Mouse (Mus musculus): ENCODE measurements around the gene Nostrin. TPM values are rescaled to one million over a fixed set of nuclear protein-coding genes. Genes with fewer than 3 reads are reported as not detected.
A peak's percentile ranks its signal among the peaks of the same experiment; 100 is the strongest.

The Nostrin gene
- polyA plus RNA-seq, 1 experiment from 2014 or later = 0.68 TPM

DNA sequence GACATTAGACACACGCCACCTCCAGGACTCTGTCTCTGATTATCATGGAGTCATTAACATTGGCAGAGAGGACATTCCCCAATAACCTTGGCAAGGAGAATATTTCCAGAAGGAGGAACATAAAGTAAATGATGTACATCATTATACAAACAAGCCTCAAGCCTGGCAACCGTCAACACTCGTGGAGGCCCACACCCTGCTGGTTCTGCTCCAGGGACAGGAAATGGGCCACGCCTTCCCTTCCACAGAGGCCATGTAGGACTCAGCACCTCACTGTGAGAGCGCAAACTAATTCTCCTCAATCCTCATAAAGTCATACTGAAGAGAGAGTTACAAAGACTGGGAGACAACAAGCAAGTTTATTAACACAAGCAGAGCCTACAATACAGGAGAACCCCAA lies 58.0 kb downstream of the Nostrin start:
- ATAC-seq (ENCODE audit: low FRiP score) (no peak), DNase-seq (ENCODE audit: low spot score) (no peak)
- WGBS = 92% methylated on average over 5 of the region's 5 CpGs
- Histone ChIP-seq H3K36me3 (ENCODE audit: control insufficient read depth, insufficient read depth, low read length) (0 out of 2 replicates have a peak, but pooled peaks cover 4% of the 10 kb centered on the region), H3K9ac (ENCODE audit: low read depth, low read length) (no peak overlapping the region), H3K4me3 (ENCODE audit: low read depth, low read length) (no peak overlapping the region), H3K27me3 (ENCODE audit: control insufficient read depth, insufficient read depth, low read length) (no peaks in the 10 kb centered on the region), H3K9me3 (ENCODE audit: control insufficient read depth, low read length) (no peaks in the 10 kb centered on the region), H3K4me1 (replicated peaks; ENCODE audit: control insufficient read depth, insufficient read depth, low read length) (no peaks in the 10 kb centered on the region), H3K4me2 (replicated peaks; ENCODE audit: low read depth, low read length) (no peak overlapping the region), H3K27ac (ENCODE audit: low read depth, low read length) (no peak overlapping the region)

GRCm38 (mm10) chr2:69205185-69205584 lies 69.6 kb downstream of the Nostrin start:
- H3K4me2 ChIP-seq (replicated peaks; ENCODE audit: low read depth, low read length) = peak overlapping the region; percentile 76
- no peak overlapping the region for H3K27ac ChIP-seq (ENCODE audit: low read depth, low read length)
- H3K4me1 ChIP-seq (replicated peaks; ENCODE audit: control insufficient read depth, insufficient read depth, low read length) = peaks cover 3% of the 10 kb centered on the region; the same call in 1 of the 2 replicates
- no peaks in the 10 kb centered on the region for H3K9me3 ChIP-seq (ENCODE audit: control insufficient read depth, low read length)
- DNase-seq (ENCODE audit: low spot score) (no peak), ATAC-seq (ENCODE audit: low FRiP score) (no peak)
- 22% methylated on average over 6 of the region's 6 CpGs for WGBS
- peak overlapping the region; percentile 77 for H3K9ac ChIP-seq (ENCODE audit: low read depth, low read length)
- H3K36me3 ChIP-seq (ENCODE audit: control insufficient read depth, insufficient read depth, low read length) = no peaks in the 10 kb centered on the region
- H3K27me3 ChIP-seq (ENCODE audit: control insufficient read depth, insufficient read depth, low read length) = no peaks in the 10 kb centered on the region
- peak overlapping the region; percentile 86 for H3K4me3 ChIP-seq (ENCODE audit: low read depth, low read length)

DNA sequence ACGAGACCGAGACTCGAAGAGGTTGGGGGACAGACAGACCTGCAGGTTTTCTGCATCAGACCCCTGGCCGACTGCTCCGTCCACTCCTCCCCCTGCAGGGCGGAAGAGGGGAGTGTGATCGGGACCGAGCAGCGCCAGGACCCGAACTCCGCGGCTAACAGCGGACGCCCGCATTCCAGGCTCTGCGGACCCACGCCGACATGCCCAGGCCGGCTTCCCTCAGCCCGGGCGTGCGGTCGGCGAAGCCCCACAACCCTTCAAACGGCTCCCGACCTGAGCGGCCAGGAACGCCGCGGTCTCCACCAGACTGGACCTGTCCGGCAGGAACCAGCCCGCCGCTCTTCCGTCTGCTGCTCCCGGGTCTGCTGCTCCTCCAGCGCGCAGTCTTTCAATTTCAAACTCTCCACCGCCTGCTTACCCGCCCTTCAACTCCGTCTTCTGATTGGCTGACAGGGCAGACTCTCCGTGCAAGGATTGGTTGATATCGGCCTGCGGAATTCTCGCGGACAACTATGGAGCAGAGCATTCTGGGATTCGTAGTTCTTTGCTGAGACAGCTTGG lies 70.3 kb downstream of the Nostrin start, which contains the start of gene Spc25:
Spc25 (minus strand) TSS at position 404 of the 561 bp plus-strand sequence.
- peak; percentile 91 for DNase-seq (ENCODE audit: low spot score)
- H3K27ac ChIP-seq (ENCODE audit: low read depth, low read length) = 0 out of 2 replicates have a peak within 1 kb of the TSS, but pooled peaks have one; percentile 62
- H3K4me1 ChIP-seq (replicated peaks; ENCODE audit: control insufficient read depth, insufficient read depth, low read length) = peaks cover 3% of the 10 kb centered on the region; the same call in 1 of the 2 replicates
- WGBS = under 1% methylated on average over 46 of the region's 46 CpGs
- peak within 1 kb of the TSS; percentile 77 for H3K9ac ChIP-seq (ENCODE audit: low read depth, low read length)
- peak within 1 kb of the TSS; percentile 86 for H3K4me3 ChIP-seq (ENCODE audit: low read depth, low read length)
- H3K27me3 ChIP-seq (ENCODE audit: control insufficient read depth, insufficient read depth, low read length) = no peaks in the 10 kb centered on the region
- peak; percentile 99 for ATAC-seq (ENCODE audit: low FRiP score)
- H3K9me3 ChIP-seq (ENCODE audit: control insufficient read depth, low read length) = no peaks in the 10 kb centered on the region
- H3K4me2 ChIP-seq (replicated peaks; ENCODE audit: low read depth, low read length) = peak within 1 kb of the TSS; percentile 76
- no peaks in the 10 kb centered on the region for H3K36me3 ChIP-seq (ENCODE audit: control insufficient read depth, insufficient read depth, low read length)

- ATAC-seq (ENCODE audit: low FRiP score) = 0 out of 2 replicates have a peak, but pooled peaks have one; percentile 23
- Histone ChIP-seq H3K4me3 (ENCODE audit: low read depth, low read length) (no peak overlapping the region), H3K9me3 (ENCODE audit: control insufficient read depth, low read length) (no peaks in the 10 kb centered on the region), H3K36me3 (ENCODE audit: control insufficient read depth, insufficient read depth, low read length) (no peaks in the 10 kb centered on the region), H3K27ac (ENCODE audit: low read depth, low read length) (no peak overlapping the region), H3K9ac (ENCODE audit: low read depth, low read length) (no peak overlapping the region), H3K4me1 (replicated peaks; ENCODE audit: control insufficient read depth, insufficient read depth, low read length) (peaks cover 3% of the 10 kb centered on the region; the same call in 1 of the 2 replicates), H3K27me3 (ENCODE audit: control insufficient read depth, insufficient read depth, low read length) (no peaks in the 10 kb centered on the region), H3K4me2 (replicated peaks; ENCODE audit: low read depth, low read length) (no peak overlapping the region)
- DNase-seq (ENCODE audit: low spot score) = peak; percentile 21
- WGBS = 29% methylated on average over 7 of the region's 7 CpGs
Observed at GRCm38 (mm10) chr2:69206523-69206922, 70.9 kb downstream of the Nostrin start.

DNA sequence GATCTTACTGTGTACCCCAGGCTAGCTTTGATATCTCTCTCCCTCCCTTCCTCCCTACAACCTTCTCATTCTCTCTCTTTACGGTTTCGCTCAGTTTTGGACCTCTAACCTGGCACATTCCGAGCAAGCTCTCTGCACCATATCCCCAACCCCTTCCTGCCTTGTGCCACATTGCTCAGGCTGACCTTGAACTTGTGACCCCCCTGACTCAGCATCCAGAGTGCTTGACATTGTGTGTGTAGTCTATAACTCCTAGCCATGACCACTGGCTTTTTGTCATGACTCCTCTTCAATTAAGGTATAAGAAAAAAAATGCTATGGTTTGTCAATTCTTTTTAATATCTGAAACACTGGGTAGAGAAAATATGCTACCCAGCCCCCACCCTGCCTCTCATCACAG lies 74.1 kb downstream of the Nostrin start:
- Histone ChIP-seq H3K4me2 (replicated peaks; ENCODE audit: low read depth, low read length) (no peak overlapping the region), H3K27ac (ENCODE audit: low read depth, low read length) (no peak overlapping the region), H3K9me3 (ENCODE audit: control insufficient read depth, low read length) (no peaks in the 10 kb centered on the region), H3K36me3 (ENCODE audit: control insufficient read depth, insufficient read depth, low read length) (no peaks in the 10 kb centered on the region), H3K4me1 (replicated peaks; ENCODE audit: control insufficient read depth, insufficient read depth, low read length) (peaks cover 3% of the 10 kb centered on the region; the same call in 1 of the 2 replicates), H3K27me3 (ENCODE audit: control insufficient read depth, insufficient read depth, low read length) (no peaks in the 10 kb centered on the region), H3K9ac (ENCODE audit: low read depth, low read length) (no peak overlapping the region), H3K4me3 (ENCODE audit: low read depth, low read length) (no peak overlapping the region)
- no peak for DNase-seq (ENCODE audit: low spot score)
- WGBS = 88% methylated on average over 3 of the region's 3 CpGs
- no peak for ATAC-seq (ENCODE audit: low FRiP score)

DNA sequence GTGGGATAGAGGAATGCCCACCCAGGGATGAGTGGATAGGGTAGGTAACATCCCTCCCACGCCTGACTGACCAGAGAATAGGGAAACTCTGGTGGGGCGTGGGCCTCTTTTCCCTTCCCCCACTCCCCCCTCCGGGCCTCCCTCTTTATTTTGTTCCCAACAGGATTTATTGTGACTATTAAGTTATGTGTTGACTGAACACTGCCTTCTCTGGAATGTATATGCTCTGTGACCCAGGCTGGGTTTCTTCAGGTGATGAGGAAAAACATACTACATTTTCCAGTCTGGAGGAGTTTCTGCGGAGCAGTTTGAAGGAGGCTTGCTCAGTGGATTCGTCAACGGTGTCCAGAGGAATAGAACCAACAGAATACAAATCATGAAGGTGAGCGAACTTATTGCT lies 75.2 kb downstream of the Nostrin start, which contains the start of gene G6pc2:
G6pc2 (plus strand) TSS at position 301 of the 400 bp plus-strand sequence.
- Histone ChIP-seq H3K4me1 (replicated peaks; ENCODE audit: control insufficient read depth, insufficient read depth, low read length) (no peaks in the 10 kb centered on the region), H3K9ac (ENCODE audit: low read depth, low read length) (no peak within 1 kb of the TSS), H3K27ac (ENCODE audit: low read depth, low read length) (no peak within 1 kb of the TSS), H3K36me3 (ENCODE audit: control insufficient read depth, insufficient read depth, low read length) (no peaks in the 10 kb centered on the region), H3K9me3 (ENCODE audit: control insufficient read depth, low read length) (no peaks in the 10 kb centered on the region), H3K4me2 (replicated peaks; ENCODE audit: low read depth, low read length) (no peak within 1 kb of the TSS), H3K4me3 (ENCODE audit: low read depth, low read length) (no peak within 1 kb of the TSS), H3K27me3 (ENCODE audit: control insufficient read depth, insufficient read depth, low read length) (no peaks in the 10 kb centered on the region)
- 77% methylated on average over 7 of the region's 7 CpGs for WGBS
- DNase-seq (ENCODE audit: low spot score) (no peak), ATAC-seq (ENCODE audit: low FRiP score) (no peak)

DNA sequence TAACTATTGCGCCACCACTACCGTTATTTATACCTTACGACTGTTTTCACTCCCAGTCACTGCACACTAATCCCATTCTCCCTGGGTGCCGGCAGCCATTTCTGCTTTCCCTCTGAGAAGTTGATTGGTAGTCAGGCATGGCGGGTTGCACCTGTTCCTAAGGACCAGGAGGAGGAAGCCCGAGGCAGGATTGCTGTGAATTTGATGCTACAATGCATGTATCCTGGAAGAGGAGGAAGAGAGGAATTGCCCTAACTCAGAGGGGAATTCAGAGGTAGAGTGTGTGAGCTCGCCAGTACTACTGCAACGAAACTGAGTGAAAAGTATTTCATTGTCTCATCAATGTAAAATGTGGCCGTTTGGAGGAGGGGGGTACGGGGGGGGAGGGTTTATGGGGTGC lies 77.1 kb downstream of the Nostrin start:
- no peaks in the 10 kb centered on the region for H3K27me3 ChIP-seq (ENCODE audit: control insufficient read depth, insufficient read depth, low read length)
- H3K27ac ChIP-seq (ENCODE audit: low read depth, low read length) = no peak overlapping the region
- H3K4me1 ChIP-seq (replicated peaks; ENCODE audit: control insufficient read depth, insufficient read depth, low read length) = no peaks in the 10 kb centered on the region
- no peaks in the 10 kb centered on the region for H3K36me3 ChIP-seq (ENCODE audit: control insufficient read depth, insufficient read depth, low read length)
- H3K4me3 ChIP-seq (ENCODE audit: low read depth, low read length) = no peak overlapping the region
- no peak overlapping the region for H3K9ac ChIP-seq (ENCODE audit: low read depth, low read length)
- no peak overlapping the region for H3K4me2 ChIP-seq (replicated peaks; ENCODE audit: low read depth, low read length)
- no peaks in the 10 kb centered on the region for H3K9me3 ChIP-seq (ENCODE audit: control insufficient read depth, low read length)
- WGBS = 81% methylated on average over 10 of the region's 10 CpGs
- no peak for ATAC-seq (ENCODE audit: low FRiP score)
- DNase-seq (ENCODE audit: low spot score) = no peak

DNA sequence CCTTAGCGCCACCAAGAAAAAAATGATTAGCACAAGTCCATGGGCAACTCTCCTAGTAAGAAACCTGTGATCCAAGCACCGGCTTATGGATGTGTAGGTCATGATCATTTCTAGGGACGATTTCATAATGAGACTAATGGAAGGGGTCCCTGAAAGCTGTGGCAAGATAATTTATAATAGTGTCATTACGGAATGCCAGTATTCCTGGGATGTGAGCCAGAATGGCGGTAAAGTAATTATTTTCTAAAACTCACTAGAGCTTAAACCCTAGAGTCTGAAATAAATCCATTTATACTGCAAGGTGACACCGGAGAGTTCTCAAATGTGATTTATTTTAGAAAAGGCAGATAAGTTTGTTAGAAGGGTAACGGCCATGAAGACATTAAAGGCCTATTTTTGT lies 79.6 kb downstream of the Nostrin start:
- no peaks in the 10 kb centered on the region for H3K4me1 ChIP-seq (replicated peaks; ENCODE audit: control insufficient read depth, insufficient read depth, low read length)
- no peak overlapping the region for H3K9ac ChIP-seq (ENCODE audit: low read depth, low read length)
- no peak overlapping the region for H3K27ac ChIP-seq (ENCODE audit: low read depth, low read length)
- H3K9me3 ChIP-seq (ENCODE audit: control insufficient read depth, low read length) = no peaks in the 10 kb centered on the region
- ATAC-seq (ENCODE audit: low FRiP score) (no peak), DNase-seq (ENCODE audit: low spot score) (no peak)
- no peak overlapping the region for H3K4me3 ChIP-seq (ENCODE audit: low read depth, low read length)
- WGBS = 88% methylated on average over 7 of the region's 7 CpGs
- H3K36me3 ChIP-seq (ENCODE audit: control insufficient read depth, insufficient read depth, low read length) = no peaks in the 10 kb centered on the region
- H3K4me2 ChIP-seq (replicated peaks; ENCODE audit: low read depth, low read length) = no peak overlapping the region
- no peaks in the 10 kb centered on the region for H3K27me3 ChIP-seq (ENCODE audit: control insufficient read depth, insufficient read depth, low read length)

GRCm38 (mm10) chr2:69221868-69222416 lies 86.3 kb downstream of the Nostrin start:
- 38% methylated on average over 5 of the region's 5 CpGs for WGBS
- Histone ChIP-seq H3K4me1 (replicated peaks; ENCODE audit: control insufficient read depth, insufficient read depth, low read length) (no peaks in the 10 kb centered on the region), H3K9me3 (ENCODE audit: control insufficient read depth, low read length) (no peaks in the 10 kb centered on the region), H3K4me2 (replicated peaks; ENCODE audit: low read depth, low read length) (no peak overlapping the region), H3K4me3 (ENCODE audit: low read depth, low read length) (no peak overlapping the region), H3K36me3 (ENCODE audit: control insufficient read depth, insufficient read depth, low read length) (no peaks in the 10 kb centered on the region), H3K9ac (ENCODE audit: low read depth, low read length) (no peak overlapping the region), H3K27me3 (ENCODE audit: control insufficient read depth, insufficient read depth, low read length) (no peaks in the 10 kb centered on the region), H3K27ac (ENCODE audit: low read depth, low read length) (no peak overlapping the region)
- DNase-seq (ENCODE audit: low spot score) = no peak
- no peak for ATAC-seq (ENCODE audit: low FRiP score)

All from hindbrain, embryonic 11.5 days (tissue).